Mouse (Mus musculus) kidney, postnatal 14 days (tissue): ENCODE results near the gene Csf2rb2.
"Not testable (repeated sequence)": the region's sequence is repeated elsewhere in the genome, so short reads cannot be mapped to it uniquely, and the experiment has no call there.

Source experiments
- DNase-seq: peaks from one replicate; pipeline ENCODE4 v3.0.0; 2022; ENCODE audit warnings: mixed read lengths

Csf2rb2 gene

GRCm38 (mm10) chr15:78305341-78305933 lies at the start of gene Csf2rb2:
Gene Csf2rb2 (minus strand): TSS chr15:78305721.
- no peak for DNase-seq

GRCm38 (mm10) chr15:78354958-78355357 lies 49.4 kb upstream of the Csf2rb2 start:
- peak; percentile 64 for DNase-seq

GRCm38 (mm10) chr15:78351586-78352165 lies 46.2 kb upstream of the Csf2rb2 start:
- DNase-seq = no peak

GRCm38 (mm10) chr15:78344567-78344966 lies 39.0 kb upstream of the Csf2rb2 start:
- DNase-seq = peak; percentile 32

GRCm38 (mm10) chr15:78343683-78344082 lies 38.2 kb upstream of the Csf2rb2 start:
- no peak for DNase-seq

- DNase-seq = not testable (repeated sequence)
These were observed 35.4 kb upstream of the Csf2rb2 start for GRCm38 (mm10) chr15:78340919-78341318.

GRCm38 (mm10) chr15:78339627-78340423 lies 34.3 kb upstream of the Csf2rb2 start:
- peak; percentile 61 for DNase-seq

- no peak for DNase-seq
These were observed 28.9 kb upstream of the Csf2rb2 start for GRCm38 (mm10) chr15:78334380-78334779.

GRCm38 (mm10) chr15:78332981-78333380 lies 27.5 kb upstream of the Csf2rb2 start:
- no peak for DNase-seq

- no peak for DNase-seq
These were observed 26.2 kb upstream of the Csf2rb2 start for GRCm38 (mm10) chr15:78331523-78332340.

GRCm38 (mm10) chr15:78330706-78331105 lies 25.2 kb upstream of the Csf2rb2 start:
- DNase-seq = no peak

GRCm38 (mm10) chr15:78329972-78330371 lies 24.5 kb upstream of the Csf2rb2 start:
- not testable (repeated sequence) for DNase-seq

- DNase-seq = no peak
These were observed 23.1 kb upstream of the Csf2rb2 start for GRCm38 (mm10) chr15:78328520-78329097.

- not testable (repeated sequence) for DNase-seq
These were observed 22.3 kb upstream of the Csf2rb2 start for GRCm38 (mm10) chr15:78327753-78328341.

- DNase-seq = no peak
These were observed 21.2 kb upstream of the Csf2rb2 start for GRCm38 (mm10) chr15:78326747-78327146.

- no peak for DNase-seq
These were observed 20.3 kb upstream of the Csf2rb2 start, which contains the start of gene Csf2rb for GRCm38 (mm10) chr15:78325671-78326339. Gene Csf2rb (plus strand): TSS chr15:78325752.

GRCm38 (mm10) chr15:78324294-78324693 lies 18.8 kb upstream of the Csf2rb2 start:
- DNase-seq = no peak

- no peak for DNase-seq
These were observed 17.8 kb upstream of the Csf2rb2 start for GRCm38 (mm10) chr15:78323366-78323765.

GRCm38 (mm10) chr15:78320825-78321496 lies 15.4 kb upstream of the Csf2rb2 start:
- peak; percentile 86 for DNase-seq

- not testable (repeated sequence) for DNase-seq
These were observed 13.0 kb upstream of the Csf2rb2 start for GRCm38 (mm10) chr15:78318338-78319171.
